In genomic region chr13:34650953-34651352, GRCm38 (mm10) we compare ENCODE assay signal across 9 mouse cellular contexts. TPM values are rescaled to one million over a fixed set of nuclear protein-coding genes. Genes with fewer than 3 reads are reported as not detected.
DNase-seq lines count a peak whose midpoint lies in the region; ATAC-seq and TF ChIP-seq lines count a peak whose summit lies in the region.
"Had no signal": no experiment of that assay in that cellular context is flagged by ENCODE, and none has a peak within 500 bp of the region (broad histone marks: within the 10 kb centered on the region; RNA-seq: fewer than 3 reads in every experiment).

No protein-coding gene starts in this region.

- H3K4me3 ChIP-seq in left cerebral cortex, adult 2 months, result peak overlapping the region; percentile 66
- H3K4me3 ChIP-seq in forebrain, embryonic 11.5 days (ENCODE audit: low read depth, low read length), result peak overlapping the region; percentile 51
- H3K4me3 ChIP-seq in cerebellum, adult 2 months (replicated peaks; ENCODE audit: insufficient read depth, low read depth, low read length), result no peak overlapping the region

- H3K9me3 ChIP-seq in forebrain, embryonic 11.5 days (ENCODE audit: control insufficient read depth, low read length), result no peaks in the 10 kb centered on the region

- 28% methylated on average over 10 of the region's 10 CpGs for WGBS in forebrain, embryonic 11.5 days
- 20% methylated on average over 10 of the region's 10 CpGs for WGBS in cerebellum, adult 2 months

- intact Hi-C loops in left cerebral cortex, adult 2 months (cut with DNase I), result loop anchor here (5.0 kb wide), 1 partner anchor 76 kb away; no protein-coding TSS in a partner anchor
- intact Hi-C loops in heart, postnatal 14 days (cut with DNase I), result loop anchor here (5.0 kb wide), 1 partner anchor 76 kb away; no protein-coding TSS in a partner anchor

- peaks cover 15% of the 10 kb centered on the region; the same call in 1 of the 2 replicates for H3K4me1 ChIP-seq in forebrain, embryonic 11.5 days (replicated peaks; ENCODE audit: control insufficient read depth, insufficient read depth, low read length)
- H3K4me1 ChIP-seq in cerebellum, adult 2 months (ENCODE audit: control insufficient read depth, insufficient read depth, low read length), result no peaks in the 10 kb centered on the region; the same call in 1 of the 2 replicates

- no peaks in the 10 kb centered on the region for H3K36me3 ChIP-seq in forebrain, embryonic 11.5 days (ENCODE audit: control insufficient read depth, insufficient read depth, low read length)

- peak overlapping the region; percentile 96 for H3K4me2 ChIP-seq in forebrain, embryonic 11.5 days (ENCODE audit: low read depth, low read length, severe bottlenecking)

- no peak for ATAC-seq in forebrain, embryonic 11.5 days (replicated peaks; ENCODE audit: low FRiP score)

- peaks cover 41% of the 10 kb centered on the region for H3K27me3 ChIP-seq in forebrain, embryonic 11.5 days (ENCODE audit: control insufficient read depth, insufficient read depth, low read length)
- peaks cover 6% of the 10 kb centered on the region; the same call in 1 of the 2 replicates for H3K27me3 ChIP-seq in cerebellum, adult 2 months (ENCODE audit: control insufficient read depth, insufficient read depth, low read length)
- H3K27me3 ChIP-seq: CH12.LX had no signal

- no peak for DNase-seq in left cerebral cortex, adult 2 months (ENCODE audit: extremely low spot score in 1 of 2, low spot score in 2 of 2)
- DNase-seq in left cerebral cortex, adult 8-10 months (ENCODE audit: low spot score in 2 of 2), result no peak
- DNase-seq in forebrain, embryonic 11.5 days (ENCODE audit: low spot score), result no peak
- peak; percentile 65 to 79 for DNase-seq in heart, postnatal 14 days
- DNase-seq in kidney, postnatal 4 days, result peak; percentile 29 to 48
- peak; percentile 58 for DNase-seq in lung, postnatal 36 days
- DNase-seq in thymus, postnatal 4 days, result no peak
- no peak for DNase-seq in cerebellum, adult 2 months

- no peak for TF ChIP-seq CTCF in left cerebral cortex, adult 2 months (IDR thresholded peaks at IDR 0.05)
- no peak for TF ChIP-seq CTCF in cerebellum, adult 2 months (IDR thresholded peaks at IDR 0.05; ENCODE audit: borderline replicate concordance, insufficient read depth, low read depth, low read length)

- H3K27ac ChIP-seq in left cerebral cortex, adult 2 months, result no peak overlapping the region; the same call in 1 of the 2 replicates
- H3K27ac ChIP-seq in forebrain, embryonic 11.5 days (ENCODE audit: low read depth, low read length), result no peak overlapping the region
- H3K27ac ChIP-seq in cerebellum, adult 2 months (ENCODE audit: insufficient read depth, low read length), result no peak overlapping the region

- no peak overlapping the region for H3K9ac ChIP-seq in forebrain, embryonic 11.5 days (ENCODE audit: low read length)

- TF ChIP-seq POLR2A in cerebellum, adult 2 months (IDR thresholded peaks at IDR 0.05; ENCODE audit: borderline replicate concordance, insufficient read depth, low read length), result no peak

RNA-seq across cellular contexts. Expression of gene Pxdc1, which starts 2.3 kb away (rescaled TPM):
- 1 to 10 TPM; 4.3 to 7.1 TPM for total RNA-seq in left cerebral cortex, adult 2 months (2021)
- total RNA-seq in left cerebral cortex, adult 8-10 months (2022), result 1 to 10 TPM; 4.0 to 6.0 (median 4.6) TPM
- polyA plus RNA-seq in forebrain, embryonic 11.5 days (2014; fragmentation: Nextera tagmentation; extraction: Ambion mirVana), result 4.6 and 5.0 TPM in 2 replicates
- 10 to 100 TPM; 18.8 TPM for total RNA-seq in heart, postnatal 14 days (2021)
- 5.1 and 5.7 TPM in 2 replicates for polyA plus RNA-seq in cerebellum, adult 2 months (2012; rRNA removed)
- total RNA-seq: CH12.LX had no signal

Comparison
In these comparisons a context has a peak if more than half of its experiments do, and no peak if none do; other contexts are left out.
1. DNase-seq: peak in heart, postnatal 14 days (2 of 2), kidney, postnatal 4 days (2 of 2) and lung, postnatal 36 days (single experiment); none in left cerebral cortex, adult 2 months (0 of 2), left cerebral cortex, adult 8-10 months (0 of 2), forebrain, embryonic 11.5 days (single experiment), thymus, postnatal 4 days (single experiment) and cerebellum, adult 2 months (0 of 2).